Mouse (Mus musculus) left cerebral cortex, adult 18-20 months (tissue): ENCODE measurements at regions not wholly inside any gene's neighbourhood (a gene's known extent, or its start where the extent isn't known, plus 50 kb on each side); places are given as distances from the start of the nearest gene placed in this dataset.

Experiments
- DNase-seq, 2 experiments: peaks; one replicate each; pipeline ENCODE4 v3.0.0; 2021 to 2022; ENCODE audit warnings: low spot score in 2 of 2, mixed read lengths in 1 of 2

GRCm38 (mm10) chr3:58071574-58071973, 223.7 kb upstream of the Pfn2 start:
- DNase-seq = no peak

GRCm38 (mm10) chr3:58072230-58072839, 224.5 kb upstream of the Pfn2 start:
- no peak for DNase-seq

- DNase-seq = peak; percentile 40 to 47
Measured at GRCm38 (mm10) chr3:58089344-58090139, 241.7 kb upstream of the Pfn2 start.

- DNase-seq = no peak
Measured at GRCm38 (mm10) chr3:58090396-58090795, 242.5 kb upstream of the Pfn2 start.

GRCm38 (mm10) chr3:58091466-58092176, 243.7 kb upstream of the Pfn2 start:
- peak; percentile 73 to 80 for DNase-seq

- DNase-seq = no peak
Measured at GRCm38 (mm10) chr3:58110911-58111476, 263.1 kb upstream of the Pfn2 start.

- no peak for DNase-seq
Measured at GRCm38 (mm10) chr3:58112431-58112856, 264.6 kb upstream of the Pfn2 start.

GRCm38 (mm10) chr3:58113941-58114340, 266.1 kb upstream of the Pfn2 start:
- peak; percentile 29 to 61 for DNase-seq

GRCm38 (mm10) chr3:58115511-58115910, 267.6 kb upstream of the Pfn2 start:
- DNase-seq = no peak

- DNase-seq = peak; percentile 72 to 83
Measured at GRCm38 (mm10) chr3:58116848-58117247, 269.0 kb upstream of the Pfn2 start.

GRCm38 (mm10) chr3:58120051-58120450, 272.2 kb upstream of the Pfn2 start:
- no peak for DNase-seq

- peak; percentile 78 to 82 for DNase-seq
Measured at GRCm38 (mm10) chr3:58122456-58123359, 274.8 kb upstream of the Pfn2 start.

- DNase-seq = no peak
Measured at GRCm38 (mm10) chr3:58123396-58124077, 275.7 kb upstream of the Pfn2 start.

GRCm38 (mm10) chr3:58124886-58125285, 277.0 kb upstream of the Pfn2 start:
- DNase-seq = no peak

- no peak for DNase-seq
Measured at GRCm38 (mm10) chr3:58126996-58127395, 279.1 kb upstream of the Pfn2 start.

GRCm38 (mm10) chr3:58128059-58128458, 280.2 kb upstream of the Pfn2 start:
- no peak for DNase-seq

GRCm38 (mm10) chr3:58129358-58129903, 281.6 kb upstream of the Pfn2 start:
- DNase-seq = no peak

GRCm38 (mm10) chr3:58135607-58136365, 278.7 kb upstream of the Tsc22d2 start:
- DNase-seq = no peak
